Mouse (Mus musculus): ENCODE data around the gene Esp18. TPM values are rescaled to one million over a fixed set of nuclear protein-coding genes. Genes with fewer than 3 reads are reported as not detected.

Gene Esp18
- polyA plus RNA-seq (2012; ENCODE audit: low replicate concordance): not detected in 2 replicates

DNA sequence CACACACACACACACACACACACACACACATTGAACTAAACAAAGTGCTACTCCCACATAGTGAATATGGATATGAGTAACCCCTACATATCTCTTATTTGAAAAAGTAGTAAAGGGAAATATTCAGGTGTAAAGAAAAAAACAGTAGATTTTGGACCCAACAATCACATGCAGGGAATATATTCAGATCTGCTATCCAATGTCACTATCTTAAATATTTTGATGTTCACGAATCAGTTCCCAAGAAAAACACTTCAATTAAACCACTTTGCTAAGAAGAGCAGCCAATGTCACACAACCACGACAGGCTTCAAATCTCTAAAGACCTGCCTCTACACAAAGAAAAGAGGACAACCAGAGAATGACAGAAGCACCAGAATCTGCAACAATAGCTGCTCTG lies at the start of gene Esp18:
Gene Esp18 (plus strand): TSS at position 301 of the 400 bp plus-strand sequence.

Other genes starting within 250 kb of the Esp18 start
- not detected in 2 replicates for gene Esp16, start 129.8 kb downstream of the Esp18 start, polyA plus RNA-seq (2012; ENCODE audit: low replicate concordance)
- not detected in 2 replicates for gene Esp15, start 234.6 kb downstream of the Esp18 start, polyA plus RNA-seq (2012; ENCODE audit: low replicate concordance)

Data from leukemia stem cell, adult 10-12 weeks (primary cell).